Mouse (Mus musculus) macrophage (primary cell): Measurements from ENCODE around the gene Wfdc18. TPM values are rescaled to one million over a fixed set of nuclear protein-coding genes. Genes with fewer than 3 reads are reported as not detected.

Experiments used
- H3K27ac ChIP-seq: fragments of 350-480 bp; formaldehyde crosslinking; 2 replicates; pipeline ENCODE4 v1.9.0; 2021
- H3K36me3 ChIP-seq: fragments of 350-480 bp; formaldehyde crosslinking; 2 replicates; pipeline ENCODE4 v1.9.0; 2021; ENCODE audit errors: inconsistent target
- H3K4me3 ChIP-seq: fragments of 350-480 bp; formaldehyde crosslinking; 2 replicates; pipeline ENCODE4 v1.9.0; 2021; ENCODE audit errors: inconsistent target
- H3K79me2 ChIP-seq: fragments of 350-480 bp; formaldehyde crosslinking; 2 replicates; pipeline ENCODE4 v1.9.0; 2021; ENCODE audit errors: inconsistent target
- WGBS: methylation state at CpG from one replicate; pipeline ENCODE4 v1.1.7; 2026; ENCODE audit warnings: inconsistent platforms; ENCODE audit not compliant: missing documents; 5-methylcytosine and 5-hydroxymethylcytosine counted together
- polyA plus RNA-seq: library from polyadenylated mRNA; stranded (reverse); fragments of 250-400 nt; gene quantifications from 3 replicates; pipeline ENCODE4 v1.2.4, GENCODE M21; 2018; ENCODE audit warnings: inconsistent platforms
- total RNA-seq, 78 experiments: library from RNA; depleted of rRNA; stranded (reverse); fragments of 250-400 nt; gene quantifications; 1 replicate in 9 of 78; 2 replicates in 24 of 78; 3 replicates in 43 of 78; 4 replicates in 2 of 78; pipeline ENCODE4 v1.2.4; 2018; ENCODE audit warnings: inconsistent platforms in 56 of 78

Wfdc18 gene
- total RNA-seq (2018; cell fraction: chromatin; rRNA removed), result 1 to 10 TPM in 25 of 26 experiments, not detected in 1; 1.1 to 5.2 (median 2.6) TPM
- 1 to 10 TPM in 25 of 26 experiments, under 1 TPM in 1; 0.92 to 3.5 (median 2.2) TPM for total RNA-seq (2018; cell fraction: cytosol; rRNA removed)
- total RNA-seq (2018; cell fraction: nucleus; rRNA removed), result 1 to 10 TPM in 24 of 26 experiments, not detected in 2; 1.1 to 9.8 (median 3.7) TPM
- polyA plus RNA-seq, result 1.5 to 1.6 TPM in 2 of 3 replicates, not detected in the other

DNA sequence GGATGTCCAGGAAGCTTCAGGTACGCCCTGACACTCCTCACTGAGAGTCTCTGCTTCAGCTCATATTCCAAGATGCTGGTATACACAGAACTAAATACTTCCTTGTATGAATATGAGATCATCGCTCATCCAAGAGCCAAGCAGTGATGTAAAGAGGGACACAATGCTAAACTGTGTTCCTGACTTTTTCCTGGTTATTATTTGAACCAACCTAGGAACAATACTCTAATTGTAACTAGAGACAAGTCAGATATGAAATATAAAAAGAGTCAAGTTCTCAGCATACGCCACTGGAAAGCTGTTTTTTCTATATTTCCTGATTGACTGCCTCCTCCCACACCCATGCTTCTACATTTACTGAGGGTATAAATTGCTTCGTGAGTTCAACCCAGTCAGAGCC is at the start of gene Wfdc18:
Wfdc18 (plus strand) TSS at position 301 of the 400 bp plus-strand sequence.
- no peak within 1 kb of the TSS for H3K4me3 ChIP-seq
- peaks cover 9% of the 10 kb centered on the region; the same call in 1 of the 2 replicates for H3K79me2 ChIP-seq
- H3K36me3 ChIP-seq, result no peaks in the 10 kb centered on the region
- WGBS, result 83% methylated on average over 4 of the region's 4 CpGs
- no peak within 1 kb of the TSS for H3K27ac ChIP-seq

DNA sequence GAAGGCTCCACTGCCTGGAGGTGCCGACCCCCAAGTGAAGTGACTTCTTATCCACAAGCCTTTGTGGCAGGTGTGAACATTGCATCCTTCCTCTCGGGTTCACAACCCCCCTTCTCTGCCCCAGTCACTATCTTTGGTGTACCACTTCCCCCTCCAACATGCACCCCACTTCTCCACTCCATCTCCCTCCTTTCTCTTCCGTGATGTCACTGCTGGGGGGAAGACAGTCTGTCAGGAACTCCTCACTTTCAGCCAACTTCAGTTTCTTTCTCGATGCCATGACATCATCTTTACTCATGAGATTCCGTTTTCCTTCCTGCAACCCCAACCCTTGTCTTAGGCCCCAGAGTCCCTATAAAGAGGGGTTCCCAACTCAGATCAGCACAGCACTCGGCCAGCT is 46.6 kb upstream of the Wfdc18 start, which contains the start of gene Ccl4:
Ccl4 (plus strand) TSS at position 381 of the 400 bp plus-strand sequence.
- peaks cover 18% of the 10 kb centered on the region for H3K79me2 ChIP-seq
- H3K4me3 ChIP-seq, result peak within 1 kb of the TSS; percentile 65
- no peaks in the 10 kb centered on the region for H3K36me3 ChIP-seq
- peak within 1 kb of the TSS; percentile 96 for H3K27ac ChIP-seq
- WGBS, result 11% methylated on average over 6 of the region's 6 CpGs

DNA sequence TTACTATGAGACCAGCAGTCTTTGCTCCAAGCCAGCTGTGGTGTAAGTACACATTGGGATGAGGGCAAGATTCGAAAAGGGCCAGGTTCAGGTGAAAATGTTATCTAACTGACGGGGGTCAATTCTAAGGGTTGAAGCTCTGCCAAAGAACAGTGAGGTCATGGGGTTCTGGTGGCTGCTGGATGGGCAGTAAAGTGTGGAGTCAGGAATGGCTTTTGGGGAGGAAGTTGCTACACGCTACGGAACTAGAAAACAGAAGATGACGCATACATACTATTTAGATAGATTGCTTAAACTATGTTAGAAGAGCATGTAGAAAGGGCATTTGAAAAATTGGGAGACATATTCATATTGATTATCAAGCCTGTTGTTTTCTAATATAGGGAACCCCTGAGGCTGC is 45.3 kb upstream of the Wfdc18 start:
- H3K4me3 ChIP-seq, result peak overlapping the region; percentile 65
- peak overlapping the region; percentile 96 for H3K27ac ChIP-seq
- H3K79me2 ChIP-seq, result peaks cover 18% of the 10 kb centered on the region
- no peaks in the 10 kb centered on the region for H3K36me3 ChIP-seq
- WGBS, result 3% methylated on average over 5 of the region's 5 CpGs

DNA sequence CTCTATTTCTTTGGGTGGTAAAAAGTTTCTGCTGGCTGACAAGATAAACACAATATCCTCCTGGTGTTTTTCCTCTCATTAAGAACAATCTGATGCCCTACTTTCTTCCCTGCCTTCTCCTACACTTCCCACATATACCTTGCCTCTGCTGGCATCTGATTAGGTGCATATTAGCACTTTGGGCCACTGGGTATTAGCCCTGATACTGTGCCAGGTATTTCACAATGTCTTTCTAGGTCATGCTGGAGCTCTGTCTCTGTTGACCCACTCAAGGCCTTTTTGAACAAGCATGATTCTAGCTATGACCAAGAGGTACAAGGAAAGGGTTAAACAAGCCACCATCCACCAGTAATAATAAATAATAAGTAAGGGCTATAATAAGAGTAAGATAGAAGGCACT is 37.1 kb upstream of the Wfdc18 start:
- no peak overlapping the region for H3K27ac ChIP-seq
- H3K4me3 ChIP-seq, result no peak overlapping the region
- H3K36me3 ChIP-seq, result no peaks in the 10 kb centered on the region
- H3K79me2 ChIP-seq, result no peaks in the 10 kb centered on the region

DNA sequence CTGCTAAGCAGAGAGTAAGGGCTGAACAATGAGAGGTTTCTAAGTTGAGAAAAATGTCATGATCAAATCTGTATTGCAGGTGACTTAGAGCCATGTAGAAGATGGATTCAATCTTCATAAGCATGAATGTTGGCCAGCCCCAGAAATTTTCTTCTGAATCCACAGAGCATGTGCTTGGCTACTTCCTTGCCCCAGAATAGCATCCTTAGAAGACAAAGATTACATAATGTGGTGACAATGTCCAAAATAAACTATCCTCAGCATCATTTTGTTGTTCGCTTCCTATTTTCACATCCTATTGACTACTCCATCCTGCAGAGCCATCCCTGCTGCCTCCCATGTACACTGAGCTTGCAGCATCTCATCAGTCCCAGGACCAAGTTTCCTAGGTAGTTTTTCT is 33.1 kb upstream of the Wfdc18 start:
- 13% methylated on average over 1 of the region's 1 CpGs for WGBS
- Histone ChIP-seq H3K79me2 (no peaks in the 10 kb centered on the region), H3K36me3 (no peaks in the 10 kb centered on the region), H3K27ac (peak overlapping the region; percentile 22; the same call in 1 of the 2 replicates), H3K4me3 (no peak overlapping the region)

DNA sequence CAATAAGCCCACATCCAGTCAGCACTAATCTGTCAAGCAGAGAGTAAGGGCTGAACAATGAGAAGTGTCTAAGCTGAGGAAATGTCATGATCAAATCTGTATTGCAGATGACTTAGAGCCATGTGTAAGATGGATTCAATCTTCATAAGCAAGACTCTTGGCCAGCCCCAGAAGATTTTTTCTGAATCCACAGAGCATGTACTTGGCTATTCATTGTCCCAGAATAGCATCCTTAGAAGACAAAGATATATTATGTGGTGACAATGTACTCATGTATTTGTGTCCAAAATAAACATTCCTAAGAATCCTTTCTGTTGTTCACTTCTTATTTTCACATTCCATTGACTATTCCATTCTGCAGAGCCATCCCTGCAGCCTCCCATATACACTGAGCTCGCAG is 18.9 kb upstream of the Wfdc18 start:
- H3K4me3 ChIP-seq, result no peak overlapping the region
- H3K36me3 ChIP-seq, result no peaks in the 10 kb centered on the region
- WGBS, result 100% methylated on average over 1 of the region's 1 CpGs
- no peaks in the 10 kb centered on the region for H3K79me2 ChIP-seq
- H3K27ac ChIP-seq, result no peak overlapping the region

DNA sequence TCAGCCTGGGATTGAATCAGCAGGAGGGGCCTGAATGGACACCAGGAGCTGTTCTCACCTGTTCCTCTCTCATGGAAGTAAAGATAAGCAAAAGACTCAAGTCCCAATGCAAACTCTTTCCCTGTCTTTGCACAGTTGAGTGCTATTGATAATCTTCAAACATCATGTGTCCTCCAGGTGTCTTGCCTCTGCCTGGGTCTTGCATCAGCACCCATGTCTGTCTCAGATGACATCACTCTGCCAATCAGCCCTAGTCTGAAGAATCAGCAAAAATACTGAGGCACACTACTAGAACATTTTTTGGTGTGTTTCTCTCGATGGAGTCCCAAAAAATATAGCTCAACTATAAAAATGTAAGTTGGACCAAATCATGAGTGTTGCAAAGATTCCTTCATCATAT is 16.8 kb upstream of the Wfdc18 start:
- Histone ChIP-seq H3K4me3 (no peak overlapping the region), H3K79me2 (no peaks in the 10 kb centered on the region)
- WGBS, result 83% methylated on average over 1 of the region's 1 CpGs

DNA sequence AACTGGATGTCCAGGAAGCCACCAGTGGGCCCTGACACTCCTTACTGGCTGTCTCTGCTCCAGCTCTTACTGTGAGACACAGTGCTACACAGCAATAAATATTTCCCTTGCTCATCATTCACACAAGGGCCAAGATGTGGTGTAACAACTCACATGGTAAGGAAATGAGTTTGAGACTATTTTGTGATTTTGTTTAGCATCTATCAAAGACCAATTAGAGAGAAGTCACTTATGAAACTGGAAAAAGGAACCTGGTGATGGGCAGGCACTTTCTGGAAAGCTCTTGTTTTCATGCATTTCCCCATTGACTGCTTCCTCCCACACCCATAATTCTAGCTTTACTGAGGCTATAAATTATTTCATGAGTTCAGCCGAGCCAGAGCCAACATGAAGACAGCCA is 5.1 kb upstream of the Wfdc18 start, which contains the start of gene Wfdc17:
Wfdc17 (plus strand) TSS at position 287 of the 400 bp plus-strand sequence.
- Histone ChIP-seq H3K36me3 (no peaks in the 10 kb centered on the region), H3K27ac (peak within 1 kb of the TSS; percentile 96), H3K4me3 (peak within 1 kb of the TSS; percentile 41), H3K79me2 (peaks cover 9% of the 10 kb centered on the region; the same call in 1 of the 2 replicates)
- 0% methylated on average over 1 of the region's 1 CpGs for WGBS

More for the DNA sequence above, 16.8 kb upstream of the Wfdc18 start:
- no peak overlapping the region for H3K27ac ChIP-seq
- no peaks in the 10 kb centered on the region for H3K36me3 ChIP-seq

DNA sequence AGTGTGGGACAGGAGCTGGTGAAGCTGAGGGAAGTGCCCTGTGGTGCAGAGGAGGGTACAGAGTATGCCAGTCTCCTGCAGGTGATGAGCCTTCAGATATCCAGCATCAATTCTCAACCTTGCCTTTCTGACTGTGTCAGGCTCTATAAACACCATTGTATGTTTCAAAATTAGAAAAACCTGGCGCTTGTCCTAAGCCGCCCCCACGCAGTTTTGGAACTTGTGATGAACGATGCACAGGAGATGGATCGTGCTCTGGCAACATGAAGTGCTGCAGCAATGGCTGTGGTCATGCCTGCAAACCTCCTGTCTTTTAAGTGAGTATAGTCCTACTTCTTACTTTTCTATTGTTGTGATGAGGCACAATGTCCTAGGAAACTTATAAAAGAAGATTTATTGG is 868 bp downstream of the Wfdc18 start:
- WGBS, result 98% methylated on average over 5 of the region's 5 CpGs
- Histone ChIP-seq H3K4me3 (no peak overlapping the region), H3K36me3 (no peaks in the 10 kb centered on the region), H3K27ac (no peak overlapping the region), H3K79me2 (peaks cover 5% of the 10 kb centered on the region; the same call in 1 of the 2 replicates)

DNA sequence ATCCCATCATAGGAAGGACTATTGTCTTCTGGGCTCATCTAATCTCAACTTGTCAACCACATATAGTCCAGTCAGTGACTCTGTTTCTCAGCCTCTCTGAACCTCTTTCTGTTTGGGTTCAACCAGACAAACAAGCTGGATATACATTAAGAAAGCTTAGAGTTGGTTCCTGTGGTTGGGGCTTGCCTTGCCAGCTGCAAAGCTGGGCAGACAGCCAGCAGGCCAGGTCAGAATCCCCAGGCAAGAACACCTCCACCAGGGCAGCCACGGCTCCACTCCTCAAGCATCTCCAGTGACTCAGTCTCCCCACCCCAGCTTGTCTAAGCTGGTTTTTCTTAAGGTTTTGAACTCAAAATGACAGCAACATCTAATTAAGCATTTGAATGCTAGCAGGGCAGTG is 3.9 kb downstream of the Wfdc18 start:
- Histone ChIP-seq H3K79me2 (no peaks in the 10 kb centered on the region), H3K36me3 (no peaks in the 10 kb centered on the region), H3K4me3 (no peak overlapping the region), H3K27ac (no peak overlapping the region)
- 31% methylated on average over 1 of the region's 1 CpGs for WGBS

DNA sequence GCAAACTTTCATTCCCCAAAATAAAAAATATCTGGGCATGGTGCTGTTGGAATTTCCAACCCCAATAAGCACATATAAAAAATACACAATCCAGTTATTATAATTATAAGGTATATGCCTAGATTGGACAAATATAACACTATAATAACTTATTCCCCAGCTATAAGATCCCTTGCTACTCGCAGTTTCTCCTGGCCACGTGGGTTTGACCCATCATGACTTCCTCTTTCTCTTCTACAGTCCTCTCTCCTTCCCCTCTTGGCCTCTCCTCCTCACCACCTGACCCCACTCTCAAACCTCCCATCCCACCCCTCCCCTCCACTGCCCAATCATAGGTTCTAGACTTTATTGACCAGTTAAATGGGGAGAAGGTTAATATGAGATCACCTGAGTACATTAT is 5.1 kb downstream of the Wfdc18 start:
- peak overlapping the region; percentile 12; the same call in 1 of the 2 replicates for H3K27ac ChIP-seq
- no peaks in the 10 kb centered on the region for H3K36me3 ChIP-seq
- H3K4me3 ChIP-seq, result no peak overlapping the region
- no peaks in the 10 kb centered on the region for H3K79me2 ChIP-seq
- 0% methylated on average over 2 of the region's 2 CpGs for WGBS

DNA sequence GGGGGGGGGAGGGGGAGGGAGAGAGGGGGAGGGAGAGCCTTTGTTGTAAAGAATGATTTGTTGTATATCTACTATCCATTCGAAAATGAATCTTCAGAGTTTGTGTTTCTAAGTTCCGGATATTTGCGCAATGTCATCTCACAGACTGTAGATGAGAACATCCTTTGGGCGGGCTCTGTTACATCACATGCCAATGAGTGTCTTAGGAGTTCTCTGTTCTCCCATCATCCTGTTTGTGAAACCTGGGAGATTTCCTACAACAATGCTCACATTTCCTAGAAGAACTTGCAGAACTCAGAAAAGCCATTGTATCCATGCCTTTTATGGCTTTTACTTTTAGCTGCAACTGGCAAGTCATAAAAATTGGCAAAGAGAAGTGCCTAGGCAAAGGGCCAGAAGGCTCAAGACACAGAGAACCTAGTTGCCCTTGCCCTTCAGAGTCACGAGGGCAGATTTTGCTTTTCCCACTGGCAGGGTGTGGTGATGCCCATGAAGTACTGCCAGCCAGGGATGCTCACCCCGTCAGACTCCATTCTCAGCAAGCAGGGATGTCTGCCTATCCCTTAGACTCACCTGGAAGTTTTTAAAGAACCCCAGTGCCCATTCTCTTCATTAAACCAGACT is 8.3 kb downstream of the Wfdc18 start:
- no peak overlapping the region for H3K4me3 ChIP-seq
- 48% methylated on average over 6 of the region's 6 CpGs for WGBS
- H3K79me2 ChIP-seq, result no peaks in the 10 kb centered on the region
- no peaks in the 10 kb centered on the region for H3K36me3 ChIP-seq
- peak overlapping the region; percentile 55 for H3K27ac ChIP-seq

DNA sequence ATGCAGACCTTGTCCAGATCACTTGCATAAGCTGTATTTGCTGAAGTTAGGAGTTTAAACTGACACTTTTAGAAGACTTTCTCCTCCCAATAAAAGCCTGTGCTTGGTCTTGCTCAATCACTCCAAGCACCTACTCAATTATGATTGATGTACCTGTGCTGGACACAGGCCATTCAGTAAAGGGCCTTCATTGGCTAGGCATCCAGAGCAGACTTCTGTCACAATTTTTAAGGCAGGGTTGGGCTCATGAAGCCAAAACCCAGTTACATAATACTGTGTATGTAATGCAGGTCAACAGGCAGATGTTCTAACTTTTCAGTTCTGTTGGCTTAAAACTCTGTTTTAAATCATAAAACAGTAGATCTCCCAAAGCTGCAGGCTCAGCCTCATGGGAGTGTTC is 12.0 kb downstream of the Wfdc18 start:
- Histone ChIP-seq H3K27ac (no peak overlapping the region), H3K36me3 (no peaks in the 10 kb centered on the region), H3K79me2 (no peaks in the 10 kb centered on the region), H3K4me3 (no peak overlapping the region)

DNA sequence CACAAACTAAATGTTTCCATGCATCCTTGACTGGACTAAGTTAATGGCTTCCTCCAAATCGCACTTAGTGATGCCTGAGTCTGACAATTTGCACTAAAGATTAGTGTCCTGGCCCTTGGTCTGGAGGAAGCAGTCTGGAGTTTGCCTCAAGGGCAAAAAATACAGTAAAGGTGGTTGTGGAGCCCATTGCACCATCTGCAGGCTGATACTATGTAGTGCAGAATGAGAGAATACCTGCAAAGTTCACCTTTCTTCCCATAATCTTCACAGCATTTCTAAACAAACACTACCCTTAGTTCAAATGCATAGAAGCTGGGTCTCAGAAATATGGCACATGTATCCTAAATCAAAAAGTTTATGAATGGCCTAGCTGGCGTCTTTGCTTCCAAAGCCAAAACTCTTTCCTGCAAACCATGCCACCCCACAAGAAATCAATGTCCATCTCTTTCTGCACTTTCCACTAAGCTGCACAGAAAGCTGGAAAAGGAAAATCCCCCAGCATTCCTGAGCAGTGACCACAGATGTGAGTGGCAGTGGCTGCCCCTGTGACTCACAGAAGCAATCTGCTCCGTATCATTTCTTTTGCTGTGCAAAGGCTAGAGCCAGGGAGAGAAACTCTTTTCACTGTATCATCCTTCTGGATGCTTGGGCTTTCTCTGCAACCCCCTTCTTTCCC is 20.1 kb downstream of the Wfdc18 start:
- WGBS, result 63% methylated on average over 3 of the region's 3 CpGs
- no peaks in the 10 kb centered on the region for H3K79me2 ChIP-seq

DNA sequence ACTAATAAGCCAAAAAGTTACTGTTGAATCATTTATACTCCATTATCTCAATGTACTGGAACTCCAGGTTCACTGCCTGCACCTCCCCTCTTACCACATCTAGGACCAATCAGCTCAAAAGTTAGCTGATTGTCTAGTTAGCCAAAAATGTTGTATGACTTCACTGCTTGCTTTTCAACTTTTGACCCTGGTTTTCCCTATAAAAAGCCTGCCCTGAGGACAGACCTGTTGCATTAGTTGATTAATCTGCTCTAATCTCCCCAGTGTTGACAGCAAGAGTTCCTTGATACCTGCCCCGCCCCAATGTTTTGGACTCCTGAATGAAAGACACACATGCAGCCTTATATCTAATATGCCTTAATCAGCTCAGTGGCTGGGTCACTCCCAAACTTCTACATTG is 22.3 kb downstream of the Wfdc18 start:
- Histone ChIP-seq H3K4me3 (no peak overlapping the region), H3K79me2 (no peaks in the 10 kb centered on the region), H3K27ac (no peak overlapping the region), H3K36me3 (no peaks in the 10 kb centered on the region)
- WGBS, result 92% methylated on average over 1 of the region's 1 CpGs

More for the DNA sequence above, 20.1 kb downstream of the Wfdc18 start:
- Histone ChIP-seq H3K27ac (no peak overlapping the region), H3K4me3 (no peak overlapping the region), H3K36me3 (no peaks in the 10 kb centered on the region)
